Mouse (Mus musculus) thymus, postnatal 14 days (tissue): Measurements from ENCODE around the gene Pax5.

Source experiments
- DNase-seq: peaks from one replicate; pipeline ENCODE4 v3.0.0; 2021

Gene Pax5

DNA sequence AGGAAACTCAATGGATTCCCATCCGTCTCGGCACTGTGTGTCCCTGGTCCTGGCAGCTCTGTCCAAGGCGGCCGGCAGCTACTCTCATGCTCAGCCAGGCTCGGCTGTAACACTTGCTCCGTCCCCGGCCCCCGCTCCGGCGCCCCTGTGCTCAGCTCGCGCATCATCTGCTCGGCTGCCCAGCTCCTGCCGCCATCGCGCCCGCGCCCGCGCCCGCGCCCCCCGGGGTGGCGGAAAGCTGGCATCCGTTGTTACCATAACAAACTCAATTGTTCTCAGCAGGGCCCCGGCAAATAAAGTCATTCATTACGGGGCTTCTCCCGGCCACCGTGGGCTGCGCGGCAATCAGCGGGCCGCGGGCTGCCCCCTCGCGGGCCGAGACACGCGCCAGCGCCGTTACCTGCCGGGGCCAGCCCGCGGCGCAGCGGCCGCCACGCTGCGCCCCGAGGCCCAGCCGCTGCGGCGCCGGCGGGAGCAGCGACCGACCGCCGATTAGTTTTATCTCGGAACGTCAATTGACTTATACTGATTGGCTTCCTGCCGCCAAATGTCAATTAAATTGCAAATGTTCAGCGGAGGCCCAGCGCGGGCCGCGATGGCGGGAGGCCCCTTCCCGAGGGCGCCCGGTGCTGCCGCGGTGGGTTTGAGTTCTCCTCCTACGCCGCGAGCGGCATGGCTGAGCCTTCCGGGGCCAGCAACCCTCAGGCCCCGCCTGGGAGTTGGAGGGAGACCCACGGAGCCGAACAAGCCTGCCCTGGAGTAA, 46.1 kb downstream of the Pax5 start:
- DNase-seq = no peak

- no peak for DNase-seq
Observed at GRCm38 (mm10) chr4:44663489-44663888, 46.8 kb downstream of the Pax5 start.

GRCm38 (mm10) chr4:44645181-44645580, 65.1 kb downstream of the Pax5 start:
- no peak for DNase-seq

DNA sequence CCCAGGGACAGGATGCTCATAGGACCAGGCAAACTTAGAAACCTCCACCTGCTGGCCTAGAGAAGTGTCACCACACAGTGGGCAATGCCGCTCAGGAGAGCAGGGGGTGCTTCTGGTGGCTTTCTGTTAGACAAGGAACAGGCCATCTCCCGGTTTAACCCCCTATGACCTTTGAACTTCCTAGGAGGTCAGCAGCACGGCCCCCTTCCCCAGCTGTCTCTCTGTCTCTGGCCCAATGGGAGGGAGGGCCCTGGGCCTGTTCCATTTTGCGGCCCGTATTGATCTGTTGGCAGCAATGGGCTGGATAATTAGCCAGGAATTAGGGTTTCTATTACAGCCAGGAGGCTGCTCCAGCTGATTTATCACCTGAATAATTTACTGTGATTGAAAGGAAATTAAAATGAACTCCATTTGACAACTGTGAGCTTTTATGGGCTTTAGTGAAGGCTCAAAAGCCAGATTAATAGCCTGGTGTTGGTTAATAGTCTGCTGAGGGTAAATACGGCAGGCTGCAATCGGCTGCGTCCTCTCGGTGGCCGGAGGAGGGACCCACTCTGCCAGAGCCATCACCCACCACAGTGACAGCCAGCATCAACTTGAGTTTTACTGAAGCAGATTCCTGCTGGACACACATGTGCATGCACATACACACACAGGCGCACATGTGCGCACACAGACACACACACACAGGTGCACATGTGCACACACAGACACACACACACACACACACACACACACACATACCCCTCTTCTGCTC, 68.3 kb downstream of the Pax5 start:
- no peak for DNase-seq

- no peak for DNase-seq
Observed at GRCm38 (mm10) chr4:44635618-44636017, 74.7 kb downstream of the Pax5 start.

GRCm38 (mm10) chr4:44633694-44634524, 76.4 kb downstream of the Pax5 start:
- DNase-seq = no peak

- DNase-seq = no peak
Observed at GRCm38 (mm10) chr4:44630059-44630458, 80.2 kb downstream of the Pax5 start.

DNA sequence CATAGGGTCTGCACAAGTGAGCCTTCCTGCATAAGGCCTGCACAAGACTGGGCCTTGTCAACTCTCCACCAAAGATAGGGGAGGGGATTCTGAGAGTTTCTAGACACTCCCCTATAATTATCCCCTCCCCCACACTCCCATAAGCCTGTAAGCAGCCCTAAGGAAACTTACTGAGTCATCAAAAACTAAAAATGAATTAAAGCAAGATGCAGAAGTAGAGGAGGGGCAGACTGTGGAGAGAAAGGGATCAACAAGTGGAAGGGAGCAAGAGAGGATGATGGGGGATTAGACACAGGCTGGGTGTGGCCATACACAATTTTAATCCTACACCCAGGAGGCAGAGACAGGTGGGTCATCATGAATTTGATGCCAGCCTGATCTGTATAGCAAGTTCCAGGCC, 82.4 kb downstream of the Pax5 start:
- no peak for DNase-seq

DNA sequence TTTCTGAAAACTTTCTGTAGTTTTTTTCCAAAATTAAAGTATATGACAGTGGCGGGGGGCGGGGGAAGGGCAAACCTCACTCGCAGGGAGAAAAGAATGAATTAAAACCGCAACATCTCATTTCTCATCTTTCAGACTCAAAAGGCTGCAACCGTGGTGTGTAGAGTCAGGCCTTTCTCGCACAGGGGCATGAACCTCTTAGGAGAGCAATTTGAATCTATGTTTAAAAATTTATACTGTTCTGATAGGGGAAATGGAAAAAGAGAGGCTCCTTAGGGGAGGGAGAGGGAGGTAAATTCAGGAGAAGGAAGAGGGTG, 85.2 kb downstream of the Pax5 start:
- no peak for DNase-seq

DNA sequence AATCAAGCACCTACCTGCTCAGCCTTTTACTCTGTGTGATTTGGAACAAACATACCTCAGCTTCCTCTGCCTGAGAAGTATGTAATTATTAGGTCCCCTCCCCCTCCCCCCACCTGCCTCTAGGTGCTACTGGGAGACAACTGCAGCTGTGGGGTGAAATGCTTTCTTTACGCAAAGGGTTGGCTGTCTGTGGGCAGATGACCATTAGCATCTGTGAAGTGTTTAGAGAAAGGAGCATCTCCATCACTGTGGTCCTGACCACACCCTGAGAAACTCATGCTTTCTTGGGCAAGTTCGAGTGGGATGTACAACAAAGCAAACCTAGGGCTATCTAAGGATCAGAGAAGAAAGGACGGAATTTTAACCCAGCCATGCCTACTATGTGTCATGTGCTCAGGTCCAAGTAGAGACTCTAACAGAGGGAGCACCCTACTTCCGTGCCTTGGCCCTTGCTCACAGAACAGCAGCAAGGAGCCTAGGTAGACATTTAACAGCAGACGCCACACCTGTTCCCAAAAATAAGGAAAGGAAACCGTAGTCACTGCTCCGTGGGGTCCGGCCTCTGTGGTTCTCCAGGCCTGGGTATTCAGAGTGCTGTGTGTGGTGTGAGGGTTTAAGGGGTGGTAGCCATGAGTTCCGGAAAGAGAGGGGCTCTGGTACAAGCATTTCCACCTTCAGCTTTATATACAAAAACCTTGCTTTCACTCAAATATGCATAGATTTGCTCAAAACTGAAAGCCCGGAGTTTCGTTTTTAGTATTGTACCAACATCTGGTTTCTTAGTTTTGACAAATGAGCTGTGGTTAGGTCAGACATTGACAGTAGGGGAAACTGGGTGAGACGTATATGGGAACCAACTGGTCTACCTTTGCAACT, 85.8 kb downstream of the Pax5 start:
- no peak for DNase-seq

DNA sequence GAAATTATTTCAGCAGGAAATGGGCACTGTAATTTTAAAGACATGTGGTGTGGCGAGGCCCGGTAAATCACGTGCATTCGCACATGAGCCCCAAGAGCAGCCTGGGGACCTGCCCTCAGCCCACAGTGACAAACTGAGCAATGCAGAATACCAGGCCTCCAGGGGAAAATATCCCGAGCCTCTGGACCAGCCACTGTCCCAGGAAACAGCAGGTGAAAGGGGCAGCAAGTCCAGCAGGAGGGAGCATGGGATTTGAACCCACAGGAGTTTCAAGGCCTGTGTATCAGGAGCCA, 86.9 kb downstream of the Pax5 start:
- no peak for DNase-seq

GRCm38 (mm10) chr4:44622682-44623434, 87.4 kb downstream of the Pax5 start:
- no peak for DNase-seq

- DNase-seq = no peak
Observed at GRCm38 (mm10) chr4:44620241-44620640, 90.0 kb downstream of the Pax5 start.

- DNase-seq = no peak
Observed at GRCm38 (mm10) chr4:44614066-44614667, 96.1 kb downstream of the Pax5 start.

GRCm38 (mm10) chr4:44612392-44612791, 97.9 kb downstream of the Pax5 start:
- DNase-seq = no peak

GRCm38 (mm10) chr4:44605453-44605852, 104.8 kb downstream of the Pax5 start:
- DNase-seq = no peak

DNA sequence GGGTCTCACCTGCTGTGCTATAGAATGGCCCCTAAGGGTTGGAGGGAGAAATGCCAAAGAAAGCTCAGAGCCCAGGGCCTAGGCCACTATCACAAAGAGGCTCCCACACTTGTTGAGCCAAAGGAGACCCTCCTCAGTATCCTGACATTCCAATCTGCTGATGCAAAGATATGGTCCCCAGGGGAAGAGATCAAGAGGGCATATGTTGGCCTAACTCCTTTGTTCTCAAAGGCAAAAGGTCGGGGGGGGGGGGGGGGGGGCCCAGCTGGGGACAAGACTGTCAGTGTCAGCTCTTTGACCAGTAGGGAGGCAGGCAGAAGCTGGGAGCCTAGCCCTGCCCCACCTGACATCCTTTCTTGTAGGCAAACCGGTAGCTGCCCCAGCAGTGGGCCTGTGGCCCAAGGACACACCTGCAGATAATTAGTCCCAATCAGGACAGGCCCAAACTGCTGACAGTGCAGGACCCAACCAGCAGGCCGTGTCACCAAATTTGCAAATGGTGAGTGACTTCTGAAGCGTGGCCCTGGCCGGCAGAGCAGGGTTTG, 108.0 kb downstream of the Pax5 start:
- no peak for DNase-seq

GRCm38 (mm10) chr4:44601370-44601769, 108.9 kb downstream of the Pax5 start:
- no peak for DNase-seq

- DNase-seq = no peak
Observed at GRCm38 (mm10) chr4:44600875-44601274, 109.4 kb downstream of the Pax5 start.

DNA sequence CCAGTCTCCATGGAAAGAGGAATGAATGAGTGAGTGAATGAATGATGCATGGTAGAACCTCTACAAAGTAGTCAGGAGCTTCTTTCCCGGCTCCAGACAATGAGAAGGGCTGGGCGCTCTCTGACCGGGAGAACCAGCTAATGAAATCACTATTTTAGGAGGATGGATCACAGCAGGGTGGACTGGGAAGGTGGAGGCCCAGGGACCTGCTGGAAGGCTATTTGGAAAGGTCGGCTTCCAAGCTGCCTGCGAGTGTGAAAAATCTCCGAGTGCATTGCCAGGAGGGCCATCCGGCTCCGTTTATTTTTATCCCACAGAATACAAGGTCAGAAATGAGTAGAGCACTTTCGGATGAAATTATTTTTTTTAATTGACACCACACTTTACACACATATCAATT, 112.3 kb downstream of the Pax5 start:
- no peak for DNase-seq

GRCm38 (mm10) chr4:44593091-44593490, 117.2 kb downstream of the Pax5 start:
- no peak for DNase-seq
